Mouse (Mus musculus) left cerebral cortex, postnatal 14 days (tissue): ENCODE results near the gene Rapgef1. TPM values are rescaled to one million over a fixed set of nuclear protein-coding genes. Genes with fewer than 3 reads are reported as not detected.

Experiments
- DNase-seq, 2 experiments: peaks; one replicate each; pipeline ENCODE4 v3.0.0; 2021 to 2022; ENCODE audit warnings: low spot score in 2 of 2, mixed read lengths in 1 of 2
- intact Hi-C: fragments of 180-260 bp; cut with DNase I; formaldehyde crosslinking; loops from one replicate; pipeline ENCODE4 v1.15.1; 2025
- total RNA-seq, 2 experiments: library from RNA; stranded (reverse); gene quantifications; 2 replicates each; pipeline ENCODE4 v1.2.3; 2021

Rapgef1 gene
- total RNA-seq, 2 experiments from 2014 or later: 118 to 124 TPM

DNA sequence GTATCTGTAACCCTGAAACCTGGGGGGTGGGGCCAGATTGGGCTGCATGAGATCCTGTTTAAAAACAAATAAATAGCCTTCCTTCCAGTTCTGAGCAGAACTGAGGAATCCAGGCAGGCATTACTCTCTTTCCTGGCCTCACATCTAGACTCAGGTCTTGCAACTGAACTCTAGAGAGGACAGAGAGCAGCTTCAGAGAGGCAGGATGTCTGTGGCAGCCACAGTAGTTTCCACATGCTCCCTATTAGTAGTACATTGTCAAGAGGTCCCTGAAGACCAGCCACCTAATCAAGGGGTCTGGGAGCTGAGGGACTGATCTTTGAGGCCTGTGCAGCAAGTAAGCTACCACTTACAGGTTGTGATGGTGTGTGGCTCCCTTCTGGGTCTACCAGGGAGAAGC, 18.0 kb downstream of the Rapgef1 start:
- DNase-seq: no peak
- intact Hi-C loops: no loop called here

- no peak for DNase-seq
- intact Hi-C loops: no loop called here
Observed at GRCm38 (mm10) chr2:29639377-29639776, 19.9 kb downstream of the Rapgef1 start.

- DNase-seq: no peak
- intact Hi-C loops: no loop called here
Observed at GRCm38 (mm10) chr2:29639953-29640743, 20.6 kb downstream of the Rapgef1 start.

DNA sequence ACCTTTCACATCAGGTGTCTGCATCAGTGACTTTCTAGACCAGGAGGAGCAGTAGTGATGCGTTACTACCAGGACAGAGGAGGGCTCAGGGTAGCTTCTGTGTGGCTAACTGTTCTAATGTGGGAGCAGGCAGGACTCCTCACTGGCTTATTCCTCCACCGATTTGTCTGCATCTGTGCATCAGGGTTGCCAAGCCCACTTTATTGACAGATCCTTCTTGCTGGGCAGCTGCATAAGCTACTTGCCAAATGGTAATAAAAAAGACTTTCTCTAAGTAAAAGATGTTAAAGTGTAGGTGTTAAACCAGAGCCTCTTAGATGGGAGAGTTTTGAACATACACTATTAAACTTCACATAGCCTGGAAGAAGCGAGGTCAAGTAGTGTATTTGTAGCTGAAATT, 22.2 kb downstream of the Rapgef1 start:
- intact Hi-C loops: no loop called here
- no peak for DNase-seq

GRCm38 (mm10) chr2:29643418-29643817, 23.9 kb downstream of the Rapgef1 start:
- DNase-seq: no peak
- intact Hi-C loops: no loop called here

- intact Hi-C loops: no loop called here
- no peak for DNase-seq
Observed at GRCm38 (mm10) chr2:29645071-29645628, 25.6 kb downstream of the Rapgef1 start.

GRCm38 (mm10) chr2:29646613-29647012, 27.1 kb downstream of the Rapgef1 start:
- no peak for DNase-seq
- intact Hi-C loops: no loop called here

DNA sequence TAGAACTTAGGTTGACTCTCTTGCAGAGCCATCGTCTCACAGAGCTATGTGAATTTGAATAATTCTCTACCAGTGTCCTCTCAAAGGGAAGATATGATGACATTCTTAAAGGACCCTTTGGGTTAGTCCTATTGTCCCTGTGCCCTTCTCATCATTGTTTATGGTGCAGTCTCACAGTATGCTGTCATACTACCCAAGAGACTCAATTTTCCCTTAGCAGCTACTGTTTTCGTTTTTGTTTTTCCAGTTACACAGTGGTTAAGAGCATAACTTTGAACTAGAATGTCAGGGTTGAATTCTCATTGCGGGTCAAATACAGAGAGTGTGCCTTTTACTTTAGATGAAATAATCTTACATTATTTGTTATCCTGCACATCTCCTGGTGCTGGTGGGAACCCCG, 27.6 kb downstream of the Rapgef1 start:
- DNase-seq: no peak
- intact Hi-C loops: no loop called here

- DNase-seq: peak; percentile 70 to 90
- intact Hi-C loops: no loop called here
Observed at GRCm38 (mm10) chr2:29647808-29648207, 28.3 kb downstream of the Rapgef1 start.

DNA sequence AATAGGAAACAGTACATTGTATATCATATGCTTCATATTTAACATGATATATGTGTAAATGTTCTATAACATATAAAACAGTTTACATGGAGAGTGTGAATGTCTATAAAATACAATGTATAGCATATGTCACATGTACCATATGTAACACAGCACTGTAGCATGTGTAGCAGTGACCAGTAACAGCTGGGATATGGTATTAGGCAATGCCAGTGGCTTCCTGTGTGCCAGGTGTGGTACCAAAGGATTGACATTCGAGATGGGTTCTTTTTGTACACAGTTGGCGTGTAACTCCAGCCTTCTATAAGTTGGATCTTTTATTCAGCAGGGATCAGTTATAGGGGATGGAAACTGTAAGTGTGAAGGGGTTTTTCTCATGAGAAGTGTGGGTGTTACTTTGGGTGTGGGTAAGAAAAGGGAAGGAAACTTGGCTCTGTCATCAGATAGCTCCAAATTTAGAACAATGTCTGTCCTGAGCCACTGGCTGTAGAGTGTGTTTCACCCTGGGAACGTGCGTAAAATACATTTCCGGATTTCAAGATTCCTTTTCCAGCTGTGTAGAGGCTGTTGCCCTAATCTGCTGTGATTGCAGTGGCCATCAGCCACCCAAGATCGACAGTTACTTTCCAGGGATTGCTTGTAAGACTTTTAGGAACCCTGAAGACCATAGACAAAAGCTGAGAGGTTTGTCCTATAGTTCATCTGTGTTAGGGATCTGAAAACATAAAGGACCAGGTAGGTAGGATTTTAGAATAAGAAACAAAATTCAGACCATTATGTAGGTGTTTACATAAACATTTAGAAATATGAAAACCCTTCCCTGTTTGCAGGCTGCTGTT, 29.7 kb downstream of the Rapgef1 start:
- intact Hi-C loops: no loop called here

GRCm38 (mm10) chr2:29649795-29650457, 30.4 kb downstream of the Rapgef1 start:
- intact Hi-C loops: no loop called here
- DNase-seq: peak; percentile 46 to 52

More for the DNA sequence above, 29.7 kb downstream of the Rapgef1 start:
- peak in 1 of 2 experiments; percentile 40 for DNase-seq

DNA sequence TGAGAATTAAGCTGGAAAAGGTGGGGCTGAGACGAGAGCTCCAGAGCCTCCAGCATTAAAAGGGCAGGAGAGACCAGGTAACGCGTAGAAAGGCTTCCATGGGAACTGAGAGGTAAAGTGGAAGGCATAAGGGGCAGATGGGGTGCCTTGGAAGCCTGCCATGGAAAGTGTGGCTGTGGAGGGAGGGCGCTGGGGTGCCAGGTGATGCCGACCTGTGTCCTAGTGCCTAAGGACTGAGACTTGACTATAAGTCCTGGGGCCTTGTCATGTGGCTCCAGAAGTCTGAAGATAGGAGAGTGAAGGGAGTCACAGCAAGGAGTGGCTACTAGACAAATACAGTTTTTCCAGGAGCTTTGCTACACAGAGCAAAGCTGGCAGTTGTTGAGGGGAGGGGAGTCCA, 32.4 kb downstream of the Rapgef1 start:
- intact Hi-C loops: no loop called here

DNA sequence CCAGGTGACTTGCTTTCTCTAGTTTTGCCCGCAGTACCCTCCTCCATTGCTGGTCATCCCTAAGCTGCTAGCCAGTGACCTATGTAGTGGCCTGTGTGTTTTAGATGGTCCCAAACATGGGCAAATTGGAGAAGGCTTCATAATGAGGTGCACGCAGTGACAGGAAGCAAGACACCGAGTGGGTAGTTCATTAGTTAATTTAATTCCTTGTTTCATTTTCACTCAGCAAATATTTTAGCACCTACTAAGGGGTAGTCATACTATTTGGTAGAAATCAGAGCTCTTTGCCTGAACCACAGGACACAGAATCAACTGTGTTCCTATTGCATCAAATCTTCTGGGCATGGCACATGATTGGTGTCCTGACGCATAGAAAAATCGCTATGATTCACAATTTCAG, 35.9 kb downstream of the Rapgef1 start:
- intact Hi-C loops: no loop called here
- DNase-seq: no peak

More for the DNA sequence above, 32.4 kb downstream of the Rapgef1 start:
- no peak for DNase-seq

DNA sequence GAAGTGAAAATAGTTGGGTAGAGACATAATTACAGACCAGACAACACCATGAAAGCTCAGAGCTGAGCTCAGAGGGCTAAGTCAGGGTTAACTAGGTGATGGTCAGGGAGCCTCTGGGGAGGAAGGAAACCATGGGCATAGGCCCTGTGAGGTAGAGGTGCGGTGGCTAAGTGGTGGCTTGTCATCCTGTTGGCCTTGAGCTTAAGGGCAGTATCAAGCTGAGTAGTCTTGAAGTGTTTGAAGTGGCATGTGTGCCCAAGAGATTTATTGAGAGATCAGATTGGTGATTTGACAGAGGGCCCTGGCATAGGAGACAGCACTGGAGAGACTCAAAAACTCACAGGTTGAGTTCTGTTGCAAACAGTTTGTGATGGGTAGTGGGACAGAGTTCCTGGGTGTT, 36.6 kb downstream of the Rapgef1 start:
- intact Hi-C loops: no loop called here
- DNase-seq: no peak

DNA sequence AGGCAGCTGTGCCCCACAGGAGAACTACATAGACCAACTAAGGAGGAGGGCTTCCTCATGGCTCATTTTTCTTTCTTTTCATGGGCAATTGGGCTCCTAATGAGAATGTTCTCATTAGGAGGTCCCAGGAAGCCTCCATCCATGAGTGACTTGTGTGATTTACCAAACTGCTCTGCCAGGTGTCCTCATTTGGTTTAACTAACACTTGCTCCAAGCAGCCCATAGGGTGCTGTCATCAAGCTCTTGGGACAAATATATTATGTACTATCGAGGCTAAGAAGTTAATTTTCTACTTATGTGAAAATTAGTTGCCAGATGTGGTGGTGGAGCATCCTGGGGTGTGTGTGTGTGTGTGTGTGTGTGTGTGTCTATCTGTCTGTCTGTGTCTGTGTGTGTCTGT, 37.6 kb downstream of the Rapgef1 start:
- intact Hi-C loops: no loop called here
- no peak for DNase-seq

DNA sequence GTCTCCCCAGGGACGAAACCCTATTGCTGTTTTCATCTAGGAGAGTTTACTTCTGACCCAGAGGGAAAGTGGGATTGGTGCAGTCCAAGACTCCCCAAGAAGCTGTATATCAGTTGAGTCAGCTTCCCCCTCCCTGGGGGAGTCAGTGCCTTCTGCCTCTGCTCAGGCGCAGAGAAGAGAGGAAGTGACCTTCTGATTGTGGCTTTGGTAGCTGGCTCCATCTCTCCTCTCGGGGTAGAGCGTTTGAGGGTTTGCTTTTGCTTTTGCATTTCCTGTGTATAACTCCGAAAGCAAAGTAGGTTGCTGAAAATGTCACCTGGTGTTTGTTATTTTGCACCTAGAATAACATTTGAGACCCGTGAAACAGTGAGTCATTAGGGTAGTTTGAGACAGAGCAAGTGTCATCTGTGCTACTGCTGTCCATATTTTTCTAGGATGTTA, 42.3 kb downstream of the Rapgef1 start:
- intact Hi-C loops: no loop called here
- no peak for DNase-seq

DNA sequence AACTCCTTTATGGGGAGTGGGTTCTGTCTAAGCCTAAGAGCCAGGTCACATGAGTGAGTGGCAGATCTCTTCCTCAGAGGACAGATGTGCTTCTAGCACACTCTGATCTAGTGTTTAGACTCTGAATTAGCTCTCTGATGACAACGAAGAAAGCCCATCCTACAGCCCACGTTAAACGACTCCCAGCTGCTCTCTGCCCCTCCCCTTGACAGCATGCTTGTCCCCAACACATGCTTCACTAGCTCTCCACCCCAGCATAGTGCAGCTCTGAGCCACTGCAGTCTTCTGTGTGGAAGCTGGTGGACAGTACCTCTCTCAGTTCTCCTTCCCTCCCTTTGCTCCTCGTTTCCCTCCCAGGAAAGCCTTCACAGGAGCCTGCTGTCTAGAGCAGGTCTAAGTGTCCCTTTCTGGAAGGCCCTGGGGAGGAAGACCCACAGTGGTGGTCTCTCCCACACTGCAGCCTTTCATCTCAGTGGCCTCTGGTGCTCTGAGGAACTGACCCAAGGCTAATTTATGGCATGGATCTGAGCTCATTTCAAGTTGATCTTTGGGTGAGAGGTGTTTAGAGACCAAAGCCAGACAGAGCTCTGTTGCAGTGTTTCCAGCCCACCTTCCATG, 43.8 kb downstream of the Rapgef1 start:
- intact Hi-C loops: no loop called here
- no peak for DNase-seq

DNA sequence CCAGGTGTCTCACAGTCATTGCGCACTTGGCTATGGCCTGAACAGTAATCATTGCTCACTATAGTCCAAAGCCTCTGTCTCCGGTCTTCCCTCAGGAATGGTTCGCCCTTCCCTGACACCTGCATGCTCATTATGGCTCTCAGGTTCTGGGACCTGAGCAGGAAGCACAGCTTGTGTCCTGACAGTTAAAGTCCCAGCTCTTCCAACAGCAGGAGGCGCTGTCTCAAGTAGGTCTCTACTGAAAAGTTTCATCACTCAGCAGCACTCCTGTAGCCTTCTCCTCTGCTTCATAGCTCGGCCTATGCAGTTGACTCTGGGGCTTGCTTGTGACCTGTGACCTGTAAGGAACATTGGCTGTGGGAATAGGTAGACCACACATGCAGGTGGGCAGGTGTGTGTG, 45.9 kb downstream of the Rapgef1 start:
- DNase-seq: no peak
- intact Hi-C loops: loop anchor here (5.0 kb wide), 1 partner anchor 43 kb away; no protein-coding TSS in a partner anchor

DNA sequence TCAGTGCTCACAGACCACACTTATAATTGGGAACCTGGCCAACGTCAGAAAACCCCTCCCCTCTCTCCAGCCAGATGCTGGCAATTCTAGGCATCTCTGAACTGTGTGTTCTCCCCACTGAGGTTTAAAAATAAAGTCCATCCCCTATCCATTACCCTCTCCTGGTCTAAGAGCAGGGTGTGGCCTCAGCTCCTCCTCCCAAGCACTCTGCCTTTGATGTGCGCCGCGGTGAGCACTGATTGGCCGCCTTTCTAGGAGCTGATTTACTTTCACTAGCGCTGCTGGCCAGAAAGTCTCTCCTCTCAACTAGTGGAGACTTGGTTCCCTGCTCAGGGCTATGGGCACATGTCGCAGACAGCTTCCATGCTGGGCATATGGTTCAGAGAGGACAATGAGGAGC, 47.1 kb downstream of the Rapgef1 start:
- intact Hi-C loops: loop anchor here (5.0 kb wide), 1 partner anchor 44 kb away; no protein-coding TSS in a partner anchor
- no peak for DNase-seq
